Mouse (Mus musculus) T-helper 1 cell (primary cell): ENCODE results near the gene Ube2e2.
"Not testable (repeated sequence)": the region's sequence is repeated elsewhere in the genome, so short reads cannot be mapped to it uniquely, and the experiment has no call there.

Experiments
- in situ Hi-C: fragments of 300-600 bp; cut with MboI, MseI; formaldehyde crosslinking; loops from one replicate; pipeline ENCODE4 v1.15.1; 2025; ENCODE audit warnings: high pct_unique_total_duplicates

Gene Ube2e2

GRCm38 (mm10) chr14:18754001-18754400, 140.1 kb downstream of the Ube2e2 start:
- in situ Hi-C loops: no loop called here

GRCm38 (mm10) chr14:18731154-18731553, 162.9 kb downstream of the Ube2e2 start:
- in situ Hi-C loops: no loop called here

GRCm38 (mm10) chr14:18720601-18721591, 173.2 kb downstream of the Ube2e2 start:
- in situ Hi-C loops: no loop called here

- in situ Hi-C loops: no loop called here
These were observed 177.1 kb downstream of the Ube2e2 start for GRCm38 (mm10) chr14:18716970-18717369.

- in situ Hi-C loops: no loop called here
These were observed 178.5 kb downstream of the Ube2e2 start for GRCm38 (mm10) chr14:18715529-18715928.

GRCm38 (mm10) chr14:18697662-18698225, 196.3 kb downstream of the Ube2e2 start:
- in situ Hi-C loops: no loop called here

GRCm38 (mm10) chr14:18696418-18696817, 197.6 kb downstream of the Ube2e2 start:
- in situ Hi-C loops: not testable (repeated sequence)

- in situ Hi-C loops: no loop called here
These were observed 215.8 kb downstream of the Ube2e2 start for GRCm38 (mm10) chr14:18678121-18678836.

- in situ Hi-C loops: no loop called here
These were observed 223.4 kb downstream of the Ube2e2 start for GRCm38 (mm10) chr14:18670712-18671111.

- in situ Hi-C loops: no loop called here
These were observed 224.6 kb downstream of the Ube2e2 start for GRCm38 (mm10) chr14:18669301-18669935.

GRCm38 (mm10) chr14:18668309-18668708, 225.8 kb downstream of the Ube2e2 start:
- in situ Hi-C loops: not testable (repeated sequence)

- in situ Hi-C loops: no loop called here
These were observed 226.3 kb downstream of the Ube2e2 start for GRCm38 (mm10) chr14:18667755-18668154.

- in situ Hi-C loops: no loop called here
These were observed 227.8 kb downstream of the Ube2e2 start for GRCm38 (mm10) chr14:18666251-18666650.

- in situ Hi-C loops: no loop called here
These were observed 228.6 kb downstream of the Ube2e2 start for GRCm38 (mm10) chr14:18665267-18666024.

GRCm38 (mm10) chr14:18663666-18664065, 230.4 kb downstream of the Ube2e2 start:
- in situ Hi-C loops: no loop called here

- in situ Hi-C loops: no loop called here
These were observed 236.0 kb downstream of the Ube2e2 start for GRCm38 (mm10) chr14:18657777-18658753.

- in situ Hi-C loops: no loop called here
These were observed 244.9 kb downstream of the Ube2e2 start for GRCm38 (mm10) chr14:18649123-18649675.

GRCm38 (mm10) chr14:18641656-18642055, 252.4 kb downstream of the Ube2e2 start:
- in situ Hi-C loops: no loop called here

GRCm38 (mm10) chr14:18638753-18639456, 255.2 kb downstream of the Ube2e2 start:
- in situ Hi-C loops: no loop called here
